Comparison of ENCODE assay signal across 11 mouse cellular contexts in genomic region chr8:120890068-120890467, GRCm38 (mm10).
A peak's percentile ranks its signal among the peaks of the same experiment; 100 is the strongest.
DNase-seq lines count a peak whose midpoint lies in the region; ATAC-seq and TF ChIP-seq lines count a peak whose summit lies in the region.
"Had no signal": no experiment of that assay in that cellular context is flagged by ENCODE, and none has a peak within 500 bp of the region (broad histone marks: within the 10 kb centered on the region; RNA-seq: fewer than 3 reads in every experiment).

No protein-coding gene starts in this region.

- H3K9me3 ChIP-seq in heart, embryonic 14.5 days (ENCODE audit: control insufficient read depth, low read length) = no peaks in the 10 kb centered on the region
- no peaks in the 10 kb centered on the region for H3K9me3 ChIP-seq in midbrain, embryonic 10.5 days (replicated peaks)
- H3K9me3 ChIP-seq in midbrain, postnatal 0 days (ENCODE audit: low read length) = no peaks in the 10 kb centered on the region
- H3K9me3 ChIP-seq in limb, embryonic 10.5 days (replicated peaks) = no peaks in the 10 kb centered on the region

- peaks cover 98% of the 10 kb centered on the region for H3K27me3 ChIP-seq in heart, embryonic 14.5 days (ENCODE audit: control insufficient read depth, insufficient read depth, low read length)
- peaks cover 100% of the 10 kb centered on the region for H3K27me3 ChIP-seq in midbrain, embryonic 10.5 days (ENCODE audit: low read depth, poor library complexity, severe bottlenecking)
- H3K27me3 ChIP-seq in midbrain, postnatal 0 days (ENCODE audit: insufficient read depth, low read length) = peaks cover 74% of the 10 kb centered on the region
- peaks cover 100% of the 10 kb centered on the region for H3K27me3 ChIP-seq in limb, embryonic 10.5 days (ENCODE audit: low read depth, poor library complexity, severe bottlenecking)

- 0 out of 2 replicates have a peak overlapping the region, but pooled peaks have one; percentile 8 for H3K4me2 ChIP-seq in heart, embryonic 14.5 days (ENCODE audit: low read length)
- no peak overlapping the region for H3K4me2 ChIP-seq in midbrain, postnatal 0 days (ENCODE audit: low read depth, low read length, poor library complexity, severe bottlenecking)

- 0 out of 4 replicates have a peak, but pooled peaks cover 0 to 7% of the 10 kb centered on the region in 2 experiments for H3K4me1 ChIP-seq in heart, embryonic 14.5 days (ENCODE audit: control insufficient read depth in 2 of 2, insufficient read depth in 2 of 2, low read length in 2 of 2)
- peaks cover 30% of the 10 kb centered on the region for H3K4me1 ChIP-seq in midbrain, embryonic 10.5 days
- no peaks in the 10 kb centered on the region for H3K4me1 ChIP-seq in midbrain, postnatal 0 days (ENCODE audit: insufficient read depth, low read length)
- H3K4me1 ChIP-seq in limb, embryonic 10.5 days = peaks cover 24% of the 10 kb centered on the region

- no peak for TF ChIP-seq POLR2A in brain, embryonic 14.5 days (IDR thresholded peaks at IDR 0.05; ENCODE audit: borderline replicate concordance, extremely low read depth, insufficient read depth, insufficient read length, poor library complexity, severe bottlenecking)

- H3K27ac ChIP-seq in heart, embryonic 14.5 days (replicated peaks in 1 of 2; ENCODE audit: control insufficient read depth in 1 of 2, insufficient read depth in 1 of 2, low read depth in 2 of 2, low read length in 2 of 2) = no peak overlapping the region
- no peak overlapping the region for H3K27ac ChIP-seq in midbrain, embryonic 10.5 days (replicated peaks)
- H3K27ac ChIP-seq in midbrain, postnatal 0 days (ENCODE audit: low read depth, low read length) = no peak overlapping the region
- peak overlapping the region; percentile 46; the same call in 1 of the 2 replicates for H3K27ac ChIP-seq in limb, embryonic 10.5 days
- H3K27ac ChIP-seq: gastrocnemius, adult 2 months had no signal

- no peak overlapping the region for H3K9ac ChIP-seq in heart, embryonic 14.5 days (ENCODE audit: low read length)
- no peak overlapping the region for H3K9ac ChIP-seq in midbrain, postnatal 0 days (replicated peaks; ENCODE audit: low read length, poor library complexity, severe bottlenecking)

- no peak for TF ChIP-seq CTCF in midbrain, postnatal 0 days (IDR thresholded peaks at IDR 0.05)
- TF ChIP-seq CTCF in brain, embryonic 14.5 days (IDR thresholded peaks at IDR 0.05; ENCODE audit: borderline replicate concordance, extremely low read depth, insufficient read depth, insufficient read length) = no peak

- DNase-seq in heart, postnatal 14 days = no peak
- DNase-seq in midbrain, embryonic 10.5 days (ENCODE audit: low spot score) = no peak
- no peak for DNase-seq in midbrain, postnatal 0 days (ENCODE audit: low spot score)
- DNase-seq in brain, embryonic 14.5 days (ENCODE audit: low read depth) = peak; percentile 29
- DNase-seq in limb, embryonic 10.5 days (ENCODE audit: low spot score) = no peak
- no peak for DNase-seq in urinary bladder, postnatal 25 days (ENCODE audit: low spot score)
- DNase-seq: gastrocnemius, adult 2 months; left cerebral cortex, postnatal 4 days; lung, postnatal 36 days had no signal

- H3K36me3 ChIP-seq in heart, embryonic 14.5 days (ENCODE audit: control insufficient read depth, insufficient read depth, low read length) = no peaks in the 10 kb centered on the region
- no peaks in the 10 kb centered on the region for H3K36me3 ChIP-seq in midbrain, embryonic 10.5 days
- H3K36me3 ChIP-seq in midbrain, postnatal 0 days (ENCODE audit: insufficient read depth, low read length) = no peaks in the 10 kb centered on the region
- H3K36me3 ChIP-seq in limb, embryonic 10.5 days = no peaks in the 10 kb centered on the region
- H3K36me3 ChIP-seq: G1E had no signal

- intact Hi-C loops in heart, postnatal 14 days (cut with DNase I) = no loop called here

- H3K4me3 ChIP-seq in heart, embryonic 14.5 days (ENCODE audit: control insufficient read depth in 1 of 2, insufficient read depth in 1 of 2, low read depth in 1 of 2, low read length in 2 of 2) = no peak overlapping the region
- H3K4me3 ChIP-seq in midbrain, embryonic 10.5 days = peak overlapping the region; percentile 32; the same call in 1 of the 2 replicates
- H3K4me3 ChIP-seq in midbrain, postnatal 0 days (ENCODE audit: low read depth, low read length) = no peak overlapping the region
- H3K4me3 ChIP-seq in limb, embryonic 10.5 days = peak overlapping the region; percentile 32; the same call in 1 of the 2 replicates
- H3K4me3 ChIP-seq: gastrocnemius, adult 2 months had no signal

- 6% methylated on average over 11 of the region's 11 CpGs for WGBS in heart, embryonic 14.5 days
- WGBS in midbrain, embryonic 10.5 days = 2% methylated on average over 11 of the region's 11 CpGs
- WGBS in midbrain, postnatal 0 days = 5% methylated on average over 11 of the region's 11 CpGs
- under 1% methylated on average over 11 of the region's 11 CpGs for WGBS in limb, embryonic 10.5 days

- ATAC-seq in heart, embryonic 14.5 days (ENCODE audit: insufficient number of reproducible peaks, insufficient read depth, low FRiP score, low read depth) = no peak
- no peak for ATAC-seq in midbrain, postnatal 0 days (ENCODE audit: low FRiP score)

Comparison
In these comparisons a context has a peak if more than half of its experiments do, and no peak if none do; other contexts are left out.
1. H3K4me3 ChIP-seq: peak in midbrain, embryonic 10.5 days (single experiment) and limb, embryonic 10.5 days (single experiment); none in heart, embryonic 14.5 days (0 of 2) and midbrain, postnatal 0 days (single experiment).